In the genomic region with DNA sequence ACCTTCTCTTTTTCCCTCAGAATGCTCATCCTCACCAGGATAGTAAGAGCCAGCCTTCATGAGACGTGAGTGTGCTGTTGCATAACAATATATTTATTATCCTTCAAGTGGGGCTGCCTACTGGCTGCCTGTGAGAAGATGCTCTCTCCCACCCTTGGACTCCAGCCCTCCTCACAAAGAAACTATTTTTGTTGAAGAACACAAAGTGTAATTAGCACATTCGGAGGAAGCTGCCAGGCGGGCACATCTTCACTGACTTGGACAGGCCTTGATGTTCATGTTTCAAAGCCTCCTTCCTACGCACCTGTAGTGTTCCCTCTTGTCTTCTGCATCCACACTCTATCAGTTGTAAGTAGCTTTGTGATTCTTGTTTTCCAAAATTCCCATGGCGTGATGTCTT, we compare ENCODE assay signal across 24 mouse cellular contexts. TPM values are rescaled to one million over a fixed set of nuclear protein-coding genes. Genes with fewer than 3 reads are reported as not detected.
DNase-seq lines count a peak whose midpoint lies in the region; ATAC-seq and TF ChIP-seq lines count a peak whose summit lies in the region.
"Had no signal": no experiment of that assay in that cellular context is flagged by ENCODE, and none has a peak within 500 bp of the region (broad histone marks: within the 10 kb centered on the region; RNA-seq: fewer than 3 reads in every experiment).

No protein-coding gene starts in this region.

- TF ChIP-seq POLR2A in olfactory bulb, adult 2 months (IDR thresholded peaks at IDR 0.05; ENCODE audit: insufficient read depth, low read depth, low read length), result no peak

- H3K27ac ChIP-seq in forebrain, embryonic 10.5 days, result peak overlapping the region; percentile 92
- H3K27ac ChIP-seq in forebrain, embryonic 13.5 days, result no peak overlapping the region
- H3K27ac ChIP-seq in kidney, embryonic 14.5 days (ENCODE audit: low read depth, low read length), result peak overlapping the region; percentile 97; the same call in 1 of the 2 replicates
- peak overlapping the region; percentile 94 for H3K27ac ChIP-seq in olfactory bulb, adult 2 months (ENCODE audit: insufficient read depth, low read depth, low read length)
- H3K27ac ChIP-seq: liver, embryonic 13.5 days had no signal

- no peak overlapping the region for H3K4me2 ChIP-seq in forebrain, embryonic 13.5 days
- H3K4me2 ChIP-seq in kidney, embryonic 14.5 days (replicated peaks; ENCODE audit: low read depth, low read length), result no peak overlapping the region
- H3K4me2 ChIP-seq: heart, embryonic 13.5 days; liver, embryonic 13.5 days; lung, embryonic 14.5 days; neural tube, embryonic 13.5 days had no signal

- no peak for TF ChIP-seq CTCF in olfactory bulb, adult 2 months (IDR thresholded peaks at IDR 0.05; ENCODE audit: insufficient read depth, low read depth, low read length)

- WGBS in forebrain, embryonic 10.5 days, result 87% methylated on average over 5 of the region's 5 CpGs
- 69% methylated on average over 5 of the region's 5 CpGs for WGBS in forebrain, embryonic 13.5 days
- 72% methylated on average over 5 of the region's 5 CpGs for WGBS in kidney, embryonic 14.5 days
- WGBS in olfactory bulb, adult 2 months, result 30% methylated on average over 5 of the region's 5 CpGs

- H3K36me3 ChIP-seq in forebrain, embryonic 10.5 days (replicated peaks), result no peaks in the 10 kb centered on the region
- no peaks in the 10 kb centered on the region for H3K36me3 ChIP-seq in forebrain, embryonic 13.5 days (ENCODE audit: poor library complexity, severe bottlenecking)
- no peaks in the 10 kb centered on the region for H3K36me3 ChIP-seq in kidney, embryonic 14.5 days (ENCODE audit: control insufficient read depth, insufficient read depth, low read length)
- H3K36me3 ChIP-seq: heart, embryonic 13.5 days; liver, embryonic 13.5 days; neural tube, embryonic 13.5 days had no signal

- H3K27me3 ChIP-seq in forebrain, embryonic 10.5 days (ENCODE audit: poor library complexity, severe bottlenecking), result 0 out of 2 replicates have a peak, but pooled peaks cover 8% of the 10 kb centered on the region
- no peaks in the 10 kb centered on the region for H3K27me3 ChIP-seq in forebrain, embryonic 13.5 days
- no peaks in the 10 kb centered on the region for H3K27me3 ChIP-seq in kidney, embryonic 14.5 days (ENCODE audit: control insufficient read depth, insufficient read depth, low read length)
- H3K27me3 ChIP-seq: heart, embryonic 13.5 days; liver, embryonic 13.5 days; neural tube, embryonic 13.5 days; Patski had no signal

- H3K4me1 ChIP-seq in forebrain, embryonic 10.5 days, result peaks cover 53% of the 10 kb centered on the region
- H3K4me1 ChIP-seq in forebrain, embryonic 13.5 days, result peaks cover 24% of the 10 kb centered on the region
- H3K4me1 ChIP-seq in kidney, embryonic 14.5 days (ENCODE audit: control insufficient read depth, insufficient read depth, low read length), result peaks cover 32% of the 10 kb centered on the region
- peaks cover 28% of the 10 kb centered on the region for H3K4me1 ChIP-seq in olfactory bulb, adult 2 months (ENCODE audit: control insufficient read depth, insufficient read depth, low read length)

- no peak for DNase-seq in forebrain, embryonic 10.5 days (ENCODE audit: extremely low spot score, low spot score)
- no peak for DNase-seq in kidney, postnatal 25 days
- DNase-seq in right cerebral cortex, adult 18-20 months, result peak; percentile 35
- no peak for DNase-seq in right cerebral cortex, postnatal 4 days
- DNase-seq in embryo, embryonic 10.5 days (ENCODE audit: low spot score), result no peak
- DNase-seq: adrenal gland, adult 8-10 months; cerebellum, adult 11 months; cerebellum, postnatal 10 days; heart, adult 11 months; kidney, adult 2 months; layer of hippocampus, postnatal 36 days; liver, embryonic 13.5 days; lung, embryonic 14.5 days; lung, postnatal 36 days; spleen, adult 18-20 months had no signal

- H3K4me3 ChIP-seq in forebrain, embryonic 10.5 days, result no peak overlapping the region
- no peak overlapping the region for H3K4me3 ChIP-seq in forebrain, embryonic 13.5 days
- H3K4me3 ChIP-seq in kidney, embryonic 14.5 days (ENCODE audit: low read length), result no peak overlapping the region
- H3K4me3 ChIP-seq in olfactory bulb, adult 2 months (ENCODE audit: insufficient read depth, low read depth, low read length), result no peak overlapping the region
- H3K4me3 ChIP-seq: heart, embryonic 13.5 days; liver, embryonic 13.5 days; neural tube, embryonic 13.5 days had no signal

- ATAC-seq in forebrain, embryonic 13.5 days, result no peak
- ATAC-seq in kidney, embryonic 14.5 days (ENCODE audit: low FRiP score, low TSS enrichment), result no peak
- ATAC-seq: CD4-positive, CD25-positive, alpha-beta regulatory T cell, adult 4 months; forebrain, embryonic 16.5 days; inflammation-experienced regulatory T-cells, adult 6 months; Patski had no signal

- H3K9me3 ChIP-seq in forebrain, embryonic 10.5 days, result no peaks in the 10 kb centered on the region
- no peaks in the 10 kb centered on the region for H3K9me3 ChIP-seq in forebrain, embryonic 13.5 days (replicated peaks)
- no peaks in the 10 kb centered on the region for H3K9me3 ChIP-seq in kidney, embryonic 14.5 days (ENCODE audit: control insufficient read depth, low read length)
- H3K9me3 ChIP-seq: heart, embryonic 13.5 days; liver, embryonic 13.5 days; neural tube, embryonic 13.5 days had no signal

- no peak overlapping the region for H3K9ac ChIP-seq in forebrain, embryonic 13.5 days
- no peak overlapping the region for H3K9ac ChIP-seq in kidney, embryonic 14.5 days (ENCODE audit: low read depth, low read length)
- H3K9ac ChIP-seq: heart, embryonic 13.5 days; liver, embryonic 13.5 days; lung, embryonic 14.5 days; neural tube, embryonic 13.5 days had no signal

RNA-seq across cellular contexts. Expression of a gene that starts 28.9 kb away (rescaled TPM):
- 20.1 and 22.1 TPM in 2 replicates for polyA plus RNA-seq in forebrain, embryonic 10.5 days (2016; fragmentation: Nextera tagmentation; extraction: Ambion mirVana)
- polyA plus RNA-seq in forebrain, embryonic 13.5 days (2015; fragmentation: Nextera tagmentation; extraction: Ambion mirVana), result 4.8 and 6.9 TPM in 2 replicates
- polyA plus RNA-seq in kidney, embryonic 14.5 days (2014; fragmentation: Nextera tagmentation; extraction: Ambion mirVana), result 76.2 and 105 TPM in 2 replicates
- not detected in 2 replicates for polyA plus RNA-seq in olfactory bulb, adult 2 months (2012; ENCODE audit: insufficient read depth, insufficient read length, low replicate concordance, missing spikeins)

RNA-seq across cellular contexts. Expression of a gene that starts 32.1 kb away (rescaled TPM):
- not detected in 2 replicates for polyA plus RNA-seq in forebrain, embryonic 10.5 days (2016; fragmentation: Nextera tagmentation; extraction: Ambion mirVana)
- not detected in 2 replicates for polyA plus RNA-seq in forebrain, embryonic 13.5 days (2015; fragmentation: Nextera tagmentation; extraction: Ambion mirVana)
- 0.96 and 1.6 TPM in 2 replicates for polyA plus RNA-seq in kidney, embryonic 14.5 days (2014; fragmentation: Nextera tagmentation; extraction: Ambion mirVana)
- polyA plus RNA-seq in olfactory bulb, adult 2 months (2012; ENCODE audit: insufficient read depth, insufficient read length, low replicate concordance, missing spikeins), result not detected in 2 replicates
- polyA plus RNA-seq: CD4-positive, CD25-positive, alpha-beta regulatory T cell, adult 4 months; forebrain, embryonic 16.5 days; inflammation-experienced regulatory T-cells, adult 6 months; lung, embryonic 14.5 days; neural tube, embryonic 13.5 days; Patski had no signal

RNA-seq across cellular contexts. Expression of a gene that starts 58.2 kb away (rescaled TPM):
- 1.3 and 1.5 TPM in 2 replicates for polyA plus RNA-seq in forebrain, embryonic 10.5 days (2016; fragmentation: Nextera tagmentation; extraction: Ambion mirVana)
- polyA plus RNA-seq in forebrain, embryonic 13.5 days (2015; fragmentation: Nextera tagmentation; extraction: Ambion mirVana), result 1.8 and 1.9 TPM in 2 replicates
- 2.9 and 3.6 TPM in 2 replicates for polyA plus RNA-seq in kidney, embryonic 14.5 days (2014; fragmentation: Nextera tagmentation; extraction: Ambion mirVana)
- not detected in 2 replicates for polyA plus RNA-seq in olfactory bulb, adult 2 months (2012; ENCODE audit: insufficient read depth, insufficient read length, low replicate concordance, missing spikeins)
